Mouse (Mus musculus) B cell, adult 2 months (primary cell): ENCODE measurements around the gene Pdia6.

Experiments used
- DNase-seq, 2 experiments: peaks; one replicate each; pipeline ENCODE4 v3.0.0; 2022

Pdia6 gene

GRCm38 (mm10) chr12:17265971-17266672, at the start of gene Pdia6:
Gene Pdia6, plus strand, starts transcription at chr12:17266545.
- DNase-seq: peak; percentile 90 to 92

DNA sequence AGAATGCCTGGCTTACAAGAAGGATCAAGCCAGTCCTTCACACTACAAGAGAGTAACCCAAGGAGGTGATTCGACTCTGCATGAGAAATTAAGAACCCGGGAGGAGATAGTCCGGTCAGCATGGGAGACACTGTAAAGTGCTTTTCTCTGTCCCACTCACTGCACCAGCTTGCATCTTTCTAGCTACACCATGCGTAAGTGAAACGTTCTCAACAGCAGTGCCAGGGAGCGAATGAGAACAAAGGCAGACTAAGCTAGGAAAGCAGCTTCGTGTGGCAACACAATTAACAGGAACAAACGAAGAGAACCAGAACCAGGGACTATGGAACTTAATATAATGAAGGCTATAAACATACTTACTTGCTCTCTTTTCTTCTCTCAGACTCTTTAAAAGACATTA, 48.0 kb upstream of the Pdia6 start:
- no peak for DNase-seq

- DNase-seq: no peak
Measured at GRCm38 (mm10) chr12:17219107-17219506, 47.2 kb upstream of the Pdia6 start.

DNA sequence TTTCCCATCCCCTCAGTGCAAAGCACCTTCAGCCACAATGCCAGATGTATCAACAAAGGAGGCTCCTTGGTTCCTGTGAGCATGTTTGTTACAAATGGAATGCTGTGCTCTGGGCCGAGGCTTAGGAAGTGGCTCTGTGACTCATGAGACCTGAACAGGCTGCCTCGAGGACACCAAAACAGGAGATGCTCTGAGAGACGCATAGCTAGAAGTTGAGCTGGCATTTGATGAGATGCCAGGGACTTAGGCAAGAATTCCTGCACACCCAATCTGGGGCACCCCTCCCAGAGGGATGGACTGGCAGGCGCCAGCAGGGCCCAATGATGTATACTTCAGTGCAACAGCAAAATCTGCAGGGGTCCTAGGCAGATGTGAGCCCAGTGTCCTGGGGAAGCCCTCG, 45.7 kb upstream of the Pdia6 start:
- DNase-seq: no peak

DNA sequence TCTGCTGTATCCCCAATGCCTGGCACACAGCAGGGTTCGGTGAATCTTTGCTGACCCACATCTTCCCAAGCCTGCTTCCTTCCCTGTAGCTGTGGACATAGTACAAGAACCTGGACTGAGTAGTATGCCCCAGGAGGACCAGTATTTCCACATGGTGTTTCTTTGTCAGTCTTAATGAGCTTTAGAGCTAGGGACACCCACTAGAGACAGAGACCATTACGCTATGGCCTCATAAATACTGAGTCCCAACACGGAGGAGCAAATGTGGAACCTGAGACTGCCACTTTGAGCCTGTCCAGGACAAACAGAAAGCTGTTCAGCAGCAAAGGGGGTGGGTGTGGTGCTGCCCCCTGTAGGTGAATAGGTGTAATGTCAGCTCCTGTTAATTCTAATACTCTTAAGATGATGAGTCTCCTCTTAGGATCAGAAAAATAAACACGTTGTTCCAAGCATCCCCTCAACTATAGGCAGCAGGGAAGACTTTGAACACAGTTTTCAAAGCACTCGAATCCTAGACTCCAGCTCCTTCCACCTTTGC, 44.4 kb upstream of the Pdia6 start:
- peak; percentile 56 to 57 for DNase-seq

DNA sequence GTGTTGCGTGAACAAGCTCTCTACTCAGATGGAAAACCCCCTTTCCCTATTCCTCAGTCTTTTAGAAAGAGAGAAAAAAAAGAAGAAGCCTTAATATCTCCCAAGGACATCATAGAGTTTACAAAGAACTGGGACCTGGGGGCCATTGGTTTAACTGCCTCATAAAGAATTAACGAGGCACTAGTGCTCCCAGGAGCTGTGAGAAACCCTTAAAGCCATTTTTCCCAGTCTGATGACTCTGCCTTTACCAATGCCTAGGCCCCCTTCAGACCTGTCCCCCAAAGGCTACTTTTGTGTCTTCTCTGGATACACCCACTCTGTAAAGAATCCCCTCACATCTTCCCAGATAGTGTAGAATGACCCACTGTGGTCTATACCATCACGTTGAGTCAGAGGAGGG, 43.3 kb upstream of the Pdia6 start:
- no peak for DNase-seq

DNA sequence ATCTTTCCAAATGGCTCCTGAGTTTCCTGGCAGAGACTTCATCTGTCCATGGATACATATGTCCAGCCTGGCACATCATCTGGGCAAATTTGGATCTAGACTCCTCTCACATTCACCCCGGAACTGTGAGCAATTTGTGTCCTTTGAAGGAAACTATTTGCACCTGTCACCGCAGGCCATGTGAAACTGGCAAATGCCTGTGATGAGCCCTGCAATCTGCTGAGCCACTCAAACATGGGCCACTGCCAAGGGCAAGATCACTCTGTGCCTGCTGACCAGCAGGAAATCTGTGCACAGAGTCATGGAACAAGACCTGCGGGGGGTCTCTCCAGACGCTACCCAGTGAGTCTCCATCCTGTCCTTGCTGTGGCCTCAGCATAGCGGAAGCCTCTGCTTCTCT, 41.3 kb upstream of the Pdia6 start:
- no peak for DNase-seq

GRCm38 (mm10) chr12:17227903-17228302, 38.4 kb upstream of the Pdia6 start:
- DNase-seq: no peak

GRCm38 (mm10) chr12:17230581-17230980, 35.8 kb upstream of the Pdia6 start:
- DNase-seq: no peak

DNA sequence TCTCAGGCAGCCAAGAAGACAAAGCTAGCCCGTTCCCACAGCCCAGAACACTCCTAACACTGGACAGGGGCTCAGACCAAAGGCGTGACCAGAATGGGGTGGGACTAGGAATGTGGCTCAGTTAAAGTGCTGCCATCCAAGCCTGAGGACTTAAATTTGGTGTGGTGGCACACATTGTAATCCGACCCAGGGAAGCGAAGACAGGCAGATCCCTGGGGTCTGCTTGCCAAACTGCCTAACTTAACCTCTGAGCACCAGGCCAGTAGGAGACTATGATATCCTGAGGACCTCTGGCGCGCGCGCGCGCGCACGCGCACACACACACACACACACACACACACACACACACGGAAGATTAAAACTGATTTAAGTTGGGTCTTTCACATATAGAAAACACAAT, 34.8 kb upstream of the Pdia6 start:
- no peak for DNase-seq

DNA sequence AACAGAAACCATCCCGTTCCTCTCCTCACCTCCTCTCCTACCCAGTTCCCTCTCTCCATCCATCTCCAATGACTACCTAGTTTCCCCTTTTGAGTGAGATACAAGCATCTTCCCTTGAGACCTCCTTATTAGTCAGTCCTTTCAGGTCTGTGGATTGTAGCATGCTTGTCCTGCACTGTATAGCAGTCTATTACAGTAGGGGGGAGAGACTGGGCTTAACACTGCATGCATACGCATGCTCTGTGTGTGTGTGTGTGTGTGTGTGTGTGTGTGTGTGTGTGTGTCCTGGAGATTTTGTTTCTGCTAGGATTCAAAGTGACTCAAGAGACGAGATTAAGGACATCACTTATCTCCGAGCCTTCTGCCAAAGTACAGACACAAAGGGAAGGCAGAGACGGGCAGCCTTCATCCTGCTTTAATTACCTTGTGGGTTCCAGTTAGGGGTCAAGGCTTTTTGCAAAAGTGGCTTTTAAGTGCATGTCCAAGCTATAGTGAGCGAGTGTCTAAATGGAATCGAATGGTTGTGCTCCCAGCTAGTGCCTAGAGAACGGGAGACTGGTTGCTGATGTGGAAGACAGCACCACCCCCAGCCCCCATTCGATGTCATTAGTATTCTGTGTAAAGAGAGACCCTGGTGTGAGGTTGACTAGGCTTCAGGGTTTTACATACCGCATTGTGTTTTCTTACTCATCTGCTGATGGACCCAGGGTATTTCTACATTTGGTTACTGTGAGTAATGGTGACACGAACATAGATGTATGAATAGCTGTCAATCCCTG, 30.6 kb upstream of the Pdia6 start:
- no peak for DNase-seq

DNA sequence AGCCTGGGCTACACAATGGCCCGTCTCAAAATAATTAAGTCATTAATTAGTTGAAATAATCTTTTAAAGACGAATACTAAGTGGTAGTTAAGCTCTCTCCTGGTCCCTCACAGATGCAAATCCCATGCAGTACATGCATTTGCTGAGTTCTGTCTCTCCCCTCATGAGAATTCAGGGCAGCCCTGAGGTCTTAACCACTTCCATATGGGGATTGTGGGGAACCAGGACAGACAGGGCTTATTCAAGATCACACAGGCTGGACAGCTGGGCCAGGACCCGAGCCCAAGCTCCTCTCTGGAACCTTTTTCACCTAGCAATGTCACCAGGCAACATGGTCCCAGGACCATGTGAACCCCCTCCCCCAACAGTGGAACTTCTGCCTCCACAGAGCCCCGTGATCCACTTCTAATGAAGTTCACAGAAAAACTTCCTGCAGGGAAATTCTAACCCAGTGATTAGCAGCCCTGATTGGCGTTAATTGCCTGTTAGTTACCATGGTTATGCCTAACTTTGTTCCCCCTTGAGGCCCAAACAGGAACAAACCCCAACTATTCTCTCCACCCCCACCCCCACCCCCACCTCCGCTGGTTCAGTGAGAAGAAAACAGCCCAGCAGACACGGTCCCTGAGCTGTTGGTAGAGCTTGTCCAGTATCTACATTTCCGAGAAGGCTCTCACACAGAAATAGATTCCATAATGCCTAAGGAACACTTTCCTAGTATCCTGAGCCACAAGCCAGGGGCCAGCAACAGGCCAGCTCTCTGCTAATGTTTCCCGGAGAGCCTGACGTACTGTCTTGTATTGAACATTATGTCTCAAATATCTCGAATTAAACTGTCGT, 27.5 kb upstream of the Pdia6 start:
- DNase-seq: no peak

- DNase-seq: no peak
Measured at GRCm38 (mm10) chr12:17239428-17239688, 27.0 kb upstream of the Pdia6 start.

DNA sequence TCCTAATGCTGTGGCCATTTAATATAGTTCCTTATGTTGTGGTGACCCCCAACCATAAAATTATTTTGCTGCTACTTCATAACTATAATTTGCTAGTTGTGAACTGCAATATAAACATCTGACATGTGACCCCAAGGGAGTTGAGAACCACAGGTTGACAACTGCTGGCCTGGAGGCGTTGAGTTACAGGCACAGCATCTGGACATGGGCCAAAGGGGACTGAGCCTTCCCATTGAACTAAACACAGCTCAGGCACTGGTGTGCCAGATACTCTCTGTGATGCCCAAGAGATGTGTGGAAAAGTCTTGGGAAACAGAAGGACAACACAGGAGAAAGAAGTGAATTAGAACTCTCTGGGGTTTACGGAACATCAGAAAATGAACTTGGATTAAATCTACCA, 25.3 kb upstream of the Pdia6 start:
- DNase-seq: no peak

- no peak for DNase-seq
Measured at GRCm38 (mm10) chr12:17241614-17242013, 24.7 kb upstream of the Pdia6 start.

DNA sequence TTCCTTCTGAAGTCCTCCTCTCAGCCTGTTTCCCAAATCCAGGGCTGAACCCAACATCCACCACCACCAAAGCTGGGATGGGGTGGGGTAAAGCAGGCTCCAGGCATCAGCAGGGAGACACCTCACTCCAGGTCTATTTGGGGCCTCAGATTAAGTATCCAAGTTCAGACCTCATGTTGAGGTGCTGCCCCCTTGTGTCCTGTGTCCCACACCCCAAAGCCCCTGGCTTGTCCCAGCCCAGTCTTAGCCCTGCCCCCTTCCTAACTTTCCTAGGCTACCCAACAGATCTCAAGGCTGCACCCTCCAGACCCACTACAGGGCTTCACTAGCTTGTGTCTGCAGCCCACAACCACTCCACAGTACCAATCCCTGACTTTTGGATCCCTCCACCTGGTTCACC, 24.3 kb upstream of the Pdia6 start:
- DNase-seq: no peak

- no peak for DNase-seq
Measured at GRCm38 (mm10) chr12:17250962-17251361, 15.4 kb upstream of the Pdia6 start.

GRCm38 (mm10) chr12:17253069-17253468, 13.3 kb upstream of the Pdia6 start:
- peak; percentile 76 for DNase-seq

- DNase-seq: no peak
Measured at GRCm38 (mm10) chr12:17255602-17256001, 10.7 kb upstream of the Pdia6 start.

GRCm38 (mm10) chr12:17256905-17257304, 9.4 kb upstream of the Pdia6 start:
- peak; percentile 63 to 65 for DNase-seq

GRCm38 (mm10) chr12:17258431-17258830, 7.9 kb upstream of the Pdia6 start:
- no peak for DNase-seq

GRCm38 (mm10) chr12:17261005-17261404, 5.3 kb upstream of the Pdia6 start:
- no peak for DNase-seq

DNA sequence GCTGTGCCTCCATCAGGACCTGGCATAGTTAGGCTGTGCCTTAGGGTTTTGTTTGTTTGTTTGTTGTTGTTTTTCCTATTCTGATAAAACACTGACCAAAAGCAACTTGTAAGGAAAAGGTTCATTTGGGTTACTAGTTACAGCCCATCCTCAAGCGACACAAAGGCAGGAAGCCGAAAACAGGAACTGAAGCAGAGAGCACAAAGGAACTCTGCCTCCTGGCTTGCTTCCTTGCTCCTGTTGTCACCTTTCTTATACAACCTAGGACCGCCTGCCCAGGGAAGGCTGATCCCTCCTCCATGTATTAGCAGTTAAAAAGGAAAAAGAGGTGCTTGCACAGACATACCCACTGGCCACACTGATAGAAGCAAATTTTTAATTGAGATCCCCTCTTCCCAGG, 2.5 kb upstream of the Pdia6 start:
- DNase-seq: peak in 1 of 2 experiments; percentile 27

DNA sequence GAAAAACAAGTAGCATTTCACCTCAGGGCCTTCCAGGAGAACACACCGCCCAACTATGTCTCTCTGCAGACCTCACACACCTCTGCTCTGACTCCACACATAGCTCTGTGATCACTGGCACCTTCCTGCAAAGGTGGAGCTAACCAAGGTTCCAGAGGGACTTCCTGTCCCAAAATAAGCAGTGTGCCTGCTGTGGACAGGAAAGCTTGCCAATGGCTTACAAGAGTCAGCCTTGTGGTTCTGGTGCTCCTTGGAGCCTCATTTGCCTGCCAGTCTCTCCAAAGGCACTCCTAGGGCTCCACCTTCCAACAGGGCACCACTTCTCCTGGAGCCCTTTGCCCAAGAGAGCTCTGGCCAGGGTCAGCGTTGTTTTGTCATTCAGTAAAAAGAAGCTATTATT, 1.5 kb upstream of the Pdia6 start:
- DNase-seq: no peak
